Mouse (Mus musculus): ENCODE data around the gene RPS10-NUDT3.
A peak's percentile ranks its signal among the peaks of the same experiment; 100 is the strongest.

GRCm38 (mm10) chr17:27556315-27557011 is 78.6 kb downstream of the RPS10-NUDT3 start, which contains the start of gene Hmga1:
- TF ChIP-seq CTCF (IDR thresholded peaks at IDR 0.05; ENCODE audit: extremely low read depth, insufficient read depth, insufficient read length, insufficient replicate concordance) (no peak), POLR2A (IDR thresholded peaks at IDR 0.05; ENCODE audit: low read depth, low read length) (peak; percentile 97)

Measured in spleen, adult 2 months (tissue).